Mouse (Mus musculus) kidney, postnatal 10 days (tissue): ENCODE data around the gene Adnp.
"Not testable (repeated sequence)": the region's sequence is repeated elsewhere in the genome, so short reads cannot be mapped to it uniquely, and the experiment has no call there.

ENCODE experiments used
- DNase-seq: peaks from one replicate; pipeline ENCODE4 v3.0.0; 2021; ENCODE audit warnings: mixed read lengths

Gene Adnp

DNA sequence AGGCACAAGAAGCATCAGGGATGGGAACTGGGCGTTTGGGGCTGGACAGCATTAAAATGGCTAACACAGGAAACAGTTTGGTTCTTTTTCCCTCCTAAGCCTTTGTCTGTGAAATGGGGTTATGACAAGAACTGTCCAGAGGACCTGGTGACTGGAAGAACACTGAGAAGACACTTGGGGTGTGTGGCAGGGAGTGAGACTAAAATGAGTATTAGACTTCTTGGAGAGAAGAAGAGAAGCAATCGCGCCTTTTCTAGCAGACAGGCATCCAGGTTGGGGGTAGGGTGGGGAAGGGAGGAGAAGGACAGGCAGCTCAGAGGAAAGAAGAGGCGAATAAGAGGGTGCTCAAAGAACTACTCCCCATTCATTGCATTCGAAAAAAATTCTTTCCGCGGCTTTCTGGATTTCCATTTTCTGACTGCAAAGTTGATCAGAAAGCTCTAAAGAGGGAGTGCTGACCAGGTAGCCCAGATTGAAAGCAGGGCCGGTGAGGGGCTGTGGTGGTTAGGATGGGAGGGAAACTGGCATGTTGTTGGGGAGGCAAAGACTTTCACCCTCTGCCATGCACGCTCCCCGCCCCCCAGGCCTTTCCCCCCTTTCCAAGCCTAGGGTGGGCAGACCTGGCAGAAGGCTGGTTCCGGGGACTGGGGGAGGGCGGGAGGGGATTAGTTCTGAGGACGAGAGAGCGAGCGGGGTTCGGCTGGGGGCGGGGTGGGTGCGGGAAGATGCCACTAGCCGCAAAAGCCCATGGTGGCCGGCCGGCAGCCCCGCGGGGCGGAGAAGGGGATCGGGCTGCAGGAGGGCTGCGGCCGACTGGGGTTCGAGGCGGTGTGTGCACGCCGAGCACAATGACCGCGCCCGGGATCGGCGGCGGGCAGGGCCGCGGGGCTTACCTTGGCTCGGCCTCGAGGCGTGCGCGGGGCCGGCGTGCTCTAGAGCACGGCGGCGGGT is 956 bp downstream of the Adnp start:
- DNase-seq, result peak; percentile 55

DNA sequence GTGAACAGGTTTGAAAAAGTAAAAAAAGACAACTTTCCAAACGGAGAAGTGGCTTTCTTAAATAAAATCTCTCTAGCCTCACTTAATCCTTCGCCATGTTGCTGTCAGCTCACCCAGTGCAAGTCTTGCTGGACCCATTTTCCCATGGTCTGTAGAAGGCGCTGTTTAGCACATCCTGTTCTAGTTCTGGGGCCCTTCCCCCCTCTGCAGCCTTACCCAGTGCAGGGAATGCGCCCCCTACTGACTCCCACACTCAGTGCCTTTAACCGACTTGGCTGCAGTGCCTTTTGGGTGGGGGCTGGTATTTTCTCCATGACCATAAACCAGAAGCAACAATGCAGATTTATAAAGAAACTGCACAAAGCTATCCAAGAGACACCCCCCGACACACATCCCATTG is 1.6 kb downstream of the Adnp start:
- DNase-seq, result peak; percentile 94

DNA sequence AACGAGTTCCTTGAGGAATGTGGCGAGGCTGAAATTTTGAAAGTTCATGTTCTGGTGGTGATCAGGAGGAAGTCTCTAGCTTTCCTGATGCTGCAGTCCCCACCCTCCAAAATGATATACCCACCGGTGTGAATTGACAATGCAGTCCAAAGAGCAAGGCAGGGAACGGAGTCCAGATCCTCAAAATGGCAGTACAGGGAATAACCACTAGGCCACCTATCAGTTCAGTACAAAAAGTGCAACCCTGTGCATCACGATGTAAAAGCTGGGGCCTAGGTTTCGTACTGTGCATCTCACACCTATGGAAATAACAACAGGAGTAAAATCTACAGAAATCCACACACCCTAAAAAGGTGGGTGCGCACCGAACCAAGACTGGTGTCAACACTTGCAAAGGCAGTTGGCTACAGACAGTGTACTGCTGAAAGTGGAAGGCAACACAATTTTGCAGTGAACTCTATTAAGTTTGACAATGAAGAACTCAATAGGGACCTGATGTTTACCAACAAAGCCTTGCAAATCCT is 2.4 kb downstream of the Adnp start:
- DNase-seq, result no peak

DNA sequence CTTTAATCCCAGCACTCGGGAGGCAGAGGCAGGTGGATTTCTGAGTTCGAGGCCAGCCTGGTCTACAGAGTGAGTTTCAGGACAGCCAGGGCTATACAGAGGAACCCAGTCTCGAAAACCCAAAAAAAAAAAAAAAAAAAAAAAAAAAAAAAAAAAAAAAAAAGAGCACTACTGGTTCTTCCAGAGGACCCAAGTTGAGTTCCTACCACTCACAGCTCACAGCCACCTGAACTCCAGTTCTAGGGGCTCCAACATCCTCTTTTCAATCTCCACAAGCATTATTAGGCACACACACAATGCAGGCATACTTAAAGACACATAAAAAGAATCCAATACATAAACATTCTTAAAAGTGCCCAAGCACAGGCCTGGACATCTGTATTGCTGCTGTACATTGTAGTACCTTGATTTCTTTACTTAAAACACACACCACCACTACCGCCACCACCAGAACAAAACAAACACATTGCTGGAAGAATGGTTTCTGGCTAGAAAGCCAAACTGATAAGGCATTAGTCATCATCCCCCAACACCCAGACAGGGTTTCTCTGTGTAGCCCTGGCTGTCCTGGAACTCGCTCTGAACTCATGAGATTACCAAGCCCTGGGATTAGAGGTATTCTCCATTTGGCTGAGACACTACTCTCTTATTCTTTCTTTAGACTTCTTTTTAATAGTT is 6.8 kb downstream of the Adnp start:
- no peak for DNase-seq

DNA sequence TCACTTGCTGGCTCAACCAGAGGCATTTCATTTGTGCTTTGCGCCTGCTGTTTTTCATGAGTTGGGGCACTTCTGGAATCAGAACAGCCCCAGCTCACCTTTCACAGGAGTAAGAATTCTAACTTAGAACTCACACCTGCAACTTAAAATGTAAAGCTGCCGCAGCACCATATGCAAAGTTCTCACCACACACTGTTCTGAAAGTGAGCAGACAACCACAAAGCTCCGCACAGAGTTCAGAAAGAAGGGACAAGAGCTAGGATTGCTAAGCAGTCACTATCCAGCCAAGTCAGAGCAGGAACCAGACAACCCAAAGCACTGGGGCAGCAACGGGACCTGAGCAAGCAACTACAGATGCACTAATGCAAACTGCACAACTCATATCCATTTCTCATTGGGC is 7.4 kb downstream of the Adnp start:
- no peak for DNase-seq

DNA sequence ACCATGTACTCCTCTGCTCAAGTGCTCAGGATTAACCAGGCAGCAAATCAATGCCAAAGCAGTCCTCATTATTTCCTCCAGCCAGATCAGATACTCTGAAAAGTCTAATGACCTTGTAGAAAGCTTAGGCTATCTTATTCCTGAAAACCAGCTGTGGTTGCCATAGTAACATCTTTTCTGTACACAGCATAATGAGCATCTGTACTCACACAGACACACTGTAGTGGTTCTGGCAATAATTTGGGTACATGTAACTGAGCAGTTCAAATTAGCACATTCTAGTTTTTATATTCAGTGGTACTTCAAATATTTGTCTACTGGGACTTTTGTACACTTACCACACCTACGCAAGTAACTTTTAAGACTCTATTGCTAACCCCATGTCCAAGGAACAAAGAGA is 8.5 kb downstream of the Adnp start:
- no peak for DNase-seq

DNA sequence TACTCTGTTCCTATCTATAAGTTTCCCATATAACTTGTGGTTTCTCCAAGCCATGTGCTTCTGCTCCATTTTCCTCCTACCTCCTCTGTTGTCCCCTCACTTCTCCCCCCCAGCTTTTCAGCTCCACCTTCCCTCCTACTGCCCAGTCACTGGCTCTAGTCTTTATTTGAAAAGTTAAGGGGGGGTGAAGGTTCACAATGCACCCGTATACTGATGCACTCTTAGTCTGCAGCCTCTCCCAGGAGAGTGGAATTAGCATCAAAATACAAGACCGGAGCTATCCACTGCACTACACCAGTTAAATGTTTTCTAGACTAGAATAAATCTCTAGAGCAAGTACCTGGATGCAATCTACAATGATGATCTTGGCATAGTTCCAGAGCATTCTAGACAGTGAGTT is 11.2 kb downstream of the Adnp start:
- DNase-seq, result no peak

DNA sequence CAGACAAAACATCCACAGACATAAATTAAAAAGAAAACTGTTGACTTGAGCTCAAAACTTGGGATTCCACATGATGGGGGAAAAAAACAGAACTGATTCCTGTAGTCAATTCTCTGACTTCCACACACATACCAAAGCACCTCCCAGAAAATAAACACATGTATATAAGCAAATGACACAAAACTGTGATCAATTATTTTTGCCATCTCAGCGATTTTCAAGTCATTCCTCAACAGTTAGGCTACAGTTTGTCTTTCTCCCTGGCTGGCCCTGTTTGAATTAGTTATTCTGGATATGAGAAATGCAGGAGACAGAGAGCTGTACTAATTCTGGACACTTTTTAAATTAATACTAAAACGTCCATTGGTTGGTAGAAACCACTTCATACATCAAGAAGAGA is 13.2 kb downstream of the Adnp start:
- no peak for DNase-seq

DNA sequence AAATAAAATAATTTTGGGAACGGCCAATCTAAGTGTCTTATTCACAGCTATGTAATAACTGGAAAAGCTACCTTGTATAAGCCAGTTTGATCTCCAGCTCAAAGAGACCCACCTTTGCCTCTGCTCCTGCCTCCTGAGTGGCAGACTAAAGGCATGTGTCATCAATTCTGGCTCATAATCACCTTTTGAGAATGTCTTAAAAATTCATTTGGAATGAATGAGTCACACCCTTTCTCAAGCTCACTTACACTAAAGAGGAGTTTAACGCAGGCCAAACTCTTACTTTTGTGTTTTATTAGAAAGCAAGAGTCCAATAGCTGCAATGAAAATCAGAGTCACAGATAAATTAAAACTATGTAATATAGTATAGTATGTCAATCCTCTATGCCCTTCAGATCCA is 15.1 kb downstream of the Adnp start:
- DNase-seq, result no peak

DNA sequence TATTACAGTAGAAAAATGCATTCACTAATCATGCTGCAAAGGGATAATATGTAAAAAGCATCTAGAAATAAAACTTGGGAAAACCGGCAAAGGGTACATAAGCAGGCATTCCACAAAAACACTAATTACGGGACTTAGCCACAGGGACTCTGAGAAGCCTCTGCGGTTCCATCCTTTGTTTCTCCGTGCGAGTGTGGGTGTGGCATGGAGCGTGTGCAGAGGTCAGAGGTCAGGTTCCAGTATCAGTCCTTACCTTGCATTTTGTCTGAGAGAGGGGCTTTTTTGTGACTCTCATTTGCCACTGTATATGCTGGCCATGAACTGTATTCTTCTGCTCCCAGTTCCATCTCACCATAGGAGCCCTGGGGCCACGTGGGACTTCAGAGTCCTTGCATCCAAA is 31.0 kb downstream of the Adnp start:
- no peak for DNase-seq

DNA sequence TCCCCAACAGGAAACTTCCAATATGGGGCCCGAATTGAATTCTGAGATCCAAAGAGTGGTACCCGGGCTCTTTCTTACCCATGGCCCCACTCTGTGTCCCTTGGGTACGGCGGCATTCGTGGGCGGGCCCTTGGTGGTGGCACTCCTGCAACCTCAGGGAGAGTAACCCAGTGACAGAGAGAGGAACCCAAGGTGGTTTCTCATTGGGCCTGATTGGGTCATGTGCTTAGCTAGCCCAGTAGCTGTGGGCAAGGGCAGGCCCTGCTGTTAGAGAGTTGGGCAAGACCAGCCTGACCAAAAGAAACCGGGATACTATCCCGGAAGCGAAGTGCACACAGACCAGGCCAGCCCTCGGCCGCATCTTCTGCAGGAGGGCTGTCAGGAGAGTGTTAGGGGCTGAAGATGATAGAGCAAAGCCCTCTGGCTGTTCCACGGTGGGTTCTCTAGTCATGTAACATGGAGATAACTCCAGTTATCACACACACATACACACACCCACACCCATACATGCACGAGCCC is 36.7 kb downstream of the Adnp start:
- DNase-seq, result peak; percentile 79

DNA sequence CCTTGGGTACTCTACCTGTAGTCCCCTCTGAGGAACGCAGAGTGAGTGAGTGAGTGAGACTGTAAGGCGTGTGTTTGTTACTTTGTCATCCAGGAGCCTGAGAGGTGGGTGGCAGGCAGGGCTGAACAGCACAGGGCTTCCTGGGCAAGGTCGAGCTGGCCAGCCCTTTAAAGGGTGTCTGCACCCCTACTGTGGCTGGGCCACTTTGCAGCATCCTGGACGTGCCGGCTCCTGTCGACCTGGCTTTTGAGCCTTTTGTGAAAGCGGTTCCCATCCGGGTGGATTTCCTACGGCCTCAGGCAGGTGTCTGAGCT is 37.2 kb downstream of the Adnp start:
- peak; percentile 45 for DNase-seq

DNA sequence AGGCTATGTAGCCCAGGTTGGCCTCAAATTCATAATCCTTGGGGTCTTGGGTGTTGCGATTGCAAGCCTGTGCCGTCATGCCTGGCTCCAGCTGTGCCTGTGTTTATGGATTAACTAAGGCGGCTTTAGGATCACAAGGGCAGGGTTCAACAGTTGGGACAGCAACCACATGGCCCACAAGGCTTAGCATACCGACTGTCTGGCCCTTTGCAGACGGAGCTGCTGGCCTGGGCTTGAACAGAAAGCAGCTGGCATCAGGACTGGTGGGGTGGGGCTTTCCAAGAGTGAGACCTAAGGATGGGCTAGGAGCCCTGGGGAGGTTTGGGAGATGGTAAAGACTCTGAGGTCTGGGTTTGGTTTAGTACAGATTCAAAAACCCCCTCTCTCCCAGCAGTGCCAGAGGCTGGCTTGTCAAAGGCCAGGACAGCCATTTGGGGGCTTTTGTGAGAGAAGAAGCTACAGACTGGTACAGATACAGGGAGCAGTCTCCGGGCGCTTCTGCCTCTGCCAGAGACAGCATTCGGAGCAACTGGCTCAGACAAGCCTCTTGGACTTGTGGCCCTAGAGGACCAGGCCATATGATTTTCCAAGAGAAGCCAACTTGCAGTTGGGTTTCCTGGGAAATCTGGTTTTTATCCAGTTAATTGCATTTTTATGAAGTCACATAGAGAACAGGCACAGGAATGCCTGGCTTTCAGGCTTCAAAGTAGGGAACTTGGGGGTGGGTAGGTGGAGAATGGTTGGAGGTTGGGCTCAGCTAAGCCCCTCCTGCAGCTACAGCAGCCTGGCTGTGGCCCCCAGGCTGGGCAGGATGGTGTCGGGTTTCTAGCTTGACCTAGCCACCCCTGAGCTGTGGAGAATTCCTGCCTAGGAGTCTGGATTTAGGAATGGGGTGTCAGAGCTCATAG is 37.8 kb downstream of the Adnp start:
- peak; percentile 73 for DNase-seq

DNA sequence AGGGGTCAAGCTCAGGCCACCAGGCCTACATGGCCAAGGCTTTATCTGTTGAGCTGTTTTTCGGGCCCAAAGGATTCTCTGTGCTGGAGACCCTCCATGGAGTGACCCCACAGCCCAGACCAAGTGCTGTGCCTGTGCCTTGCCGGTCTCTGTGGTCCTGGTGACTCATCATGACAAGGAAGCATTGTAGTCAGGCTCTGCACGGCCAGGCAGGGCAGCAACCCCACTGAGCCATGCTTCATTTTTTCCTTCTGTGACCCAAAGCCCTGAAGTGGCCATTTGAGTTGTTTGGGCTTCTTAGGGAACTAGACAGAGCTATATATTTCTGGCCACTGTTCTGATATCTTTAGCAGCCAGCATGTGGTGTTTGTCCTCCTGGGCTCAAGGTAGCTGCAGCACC is 39.1 kb downstream of the Adnp start:
- no peak for DNase-seq

DNA sequence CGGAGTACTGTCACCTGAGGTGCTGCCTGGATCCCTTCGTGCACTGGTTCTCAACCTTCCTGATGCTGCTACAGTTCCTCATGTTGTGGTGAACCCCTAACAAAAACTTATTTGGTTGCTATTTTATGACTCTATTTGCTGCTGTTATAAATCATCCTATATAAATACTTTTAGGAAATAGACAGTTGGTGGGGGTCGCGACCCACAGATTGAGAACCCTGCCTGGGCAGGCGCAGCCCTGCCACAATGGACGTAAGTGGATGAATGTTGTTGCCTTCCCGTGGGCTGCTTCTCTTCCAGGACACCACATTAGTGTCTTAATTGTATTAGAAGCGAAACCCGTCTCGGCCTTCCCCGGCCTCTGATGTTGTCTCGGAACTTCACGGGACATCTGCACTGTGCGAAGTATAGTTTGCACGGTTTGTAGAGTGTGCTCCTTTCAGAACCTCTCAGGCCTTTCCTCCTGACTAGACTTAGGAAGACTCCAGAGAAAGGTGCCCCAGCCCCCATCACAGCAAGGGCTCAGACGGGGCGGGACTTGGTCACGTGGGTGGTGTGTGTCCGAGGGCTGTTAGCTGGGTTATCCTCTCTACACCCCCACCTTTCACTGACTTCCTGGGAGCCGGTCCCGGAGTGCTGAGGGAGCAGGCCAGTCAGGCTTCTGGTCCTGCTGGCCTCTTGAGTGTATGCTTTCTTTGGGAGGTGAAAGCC is 40.0 kb downstream of the Adnp start:
- DNase-seq, result peak; percentile 75

DNA sequence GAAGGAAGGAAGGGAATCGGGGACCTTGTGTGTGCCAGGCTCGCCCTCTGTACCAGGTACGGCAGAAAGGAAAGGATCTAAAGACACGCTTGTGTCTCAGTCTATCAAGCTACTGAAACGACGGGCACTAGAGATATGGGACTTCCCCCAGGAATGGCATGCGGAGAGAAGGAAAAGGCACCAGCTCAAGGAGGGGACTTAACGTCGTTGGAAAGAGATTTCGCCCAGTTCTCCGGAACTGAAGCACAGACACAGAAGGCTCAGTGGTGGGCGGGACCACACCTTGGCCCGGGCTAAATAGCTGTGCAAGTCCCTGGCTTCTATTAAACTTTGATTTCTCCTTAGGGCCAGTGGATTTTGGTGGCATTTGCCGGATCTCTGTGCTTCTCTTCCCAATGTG is 44.9 kb downstream of the Adnp start:
- DNase-seq, result no peak

DNA sequence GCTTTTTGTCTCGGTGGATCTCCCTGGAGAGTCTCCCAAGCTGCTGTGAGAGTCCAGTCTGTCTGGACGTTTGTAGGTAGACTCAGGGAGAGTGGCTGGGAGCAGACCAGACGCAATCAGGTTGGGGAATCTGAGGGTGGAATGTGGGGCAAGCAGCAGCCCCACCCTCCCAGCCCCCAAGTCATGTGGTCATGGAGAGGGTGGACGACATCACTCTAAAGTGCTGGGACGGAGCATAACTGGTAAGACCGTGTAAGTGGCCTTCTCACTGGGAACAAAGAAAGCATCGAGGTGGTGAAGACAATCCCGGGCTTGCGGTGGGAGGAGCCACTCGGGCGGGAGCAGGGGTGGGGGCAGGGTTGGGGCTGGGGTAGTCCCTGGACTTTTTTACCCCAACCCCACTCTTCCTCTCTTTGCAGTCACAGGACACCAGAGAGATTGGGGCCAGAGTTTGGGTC is 45.4 kb downstream of the Adnp start:
- DNase-seq, result no peak

DNA sequence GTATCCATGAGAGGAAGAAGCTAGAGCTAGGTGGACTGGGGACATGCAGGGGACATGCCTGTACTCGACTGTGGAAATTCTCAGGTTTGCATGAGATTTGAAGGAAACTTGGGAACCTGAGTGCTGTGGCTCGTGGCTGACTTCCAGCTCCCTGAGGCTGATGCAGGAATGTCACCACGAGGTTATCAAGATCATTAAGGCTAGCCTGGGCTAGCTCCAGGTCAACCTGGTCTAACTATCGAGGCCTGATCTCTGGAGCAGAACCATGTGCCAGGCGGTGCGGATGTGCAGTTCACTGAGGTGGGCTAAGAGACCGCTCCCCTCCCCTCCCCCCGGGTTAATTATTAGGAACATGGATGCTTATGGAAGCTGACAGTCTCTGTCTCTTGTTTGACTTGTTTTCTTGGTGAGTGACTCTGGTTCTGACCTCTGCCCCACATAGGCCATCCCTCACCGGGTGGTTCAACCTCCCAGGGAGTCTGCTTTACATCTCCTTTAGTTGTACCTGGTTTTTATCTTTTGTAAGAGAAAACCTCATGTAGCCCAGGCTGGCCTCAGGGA is 46.5 kb downstream of the Adnp start:
- no peak for DNase-seq

DNA sequence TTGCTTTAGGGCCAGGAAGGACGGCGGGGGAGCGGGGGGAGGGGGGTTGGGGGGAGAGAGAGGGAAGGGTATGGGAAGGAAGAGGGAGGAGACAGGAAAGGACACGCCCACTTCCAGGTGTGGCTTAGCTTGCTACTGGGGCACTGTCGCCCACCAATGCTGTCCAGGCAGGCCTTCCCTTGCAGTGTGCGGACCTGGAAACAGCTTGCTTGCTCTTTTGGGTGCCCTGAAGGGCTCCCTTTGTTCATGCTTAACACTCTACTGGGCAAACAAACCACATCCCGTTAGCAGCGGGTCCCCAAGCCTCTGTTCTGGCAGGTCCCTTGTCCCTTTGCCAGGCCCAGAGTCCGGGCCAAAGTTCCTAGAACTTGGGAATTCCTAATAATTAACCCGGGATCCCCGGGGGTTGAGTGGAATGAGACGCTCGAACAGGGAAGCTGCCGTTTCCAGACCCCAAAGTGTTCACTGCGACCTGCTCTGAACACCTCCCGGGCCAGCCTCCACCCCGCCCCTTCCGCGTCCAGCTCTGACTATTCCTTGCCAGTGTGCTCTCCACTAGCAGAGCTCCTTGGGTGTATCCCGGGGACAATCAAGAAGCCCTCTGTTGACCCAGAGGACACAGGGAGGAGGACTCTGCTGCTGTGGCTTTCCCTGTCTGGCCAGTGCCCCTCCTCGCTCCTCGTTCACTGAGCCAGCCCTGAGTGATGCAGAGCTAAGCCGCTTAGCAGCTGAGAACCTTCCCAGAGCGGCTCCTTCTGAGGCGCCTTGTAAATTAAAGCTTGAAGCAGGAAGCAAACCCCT is 47.8 kb downstream of the Adnp start:
- peak; percentile 81 for DNase-seq

DNA sequence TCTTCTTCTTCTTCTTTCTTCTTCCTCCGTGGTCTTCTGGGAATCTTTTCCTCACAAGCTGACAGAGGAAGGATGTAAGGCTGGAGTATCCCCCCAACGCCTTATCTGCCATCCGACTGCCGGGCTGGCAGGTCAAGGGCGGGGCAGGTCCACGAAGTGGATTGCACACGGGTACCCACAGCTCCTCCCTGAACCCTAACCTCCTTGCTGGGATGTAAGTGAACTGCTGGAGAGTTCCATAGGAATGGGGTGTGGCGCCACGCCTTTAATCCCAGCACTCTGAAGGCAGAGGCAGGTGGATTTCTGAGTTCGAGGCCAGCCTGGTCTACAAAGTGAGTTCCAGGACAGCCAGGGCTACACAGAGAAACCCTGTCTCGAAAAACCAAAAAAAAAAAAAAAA is 48.9 kb downstream of the Adnp start:
- DNase-seq, result not testable (repeated sequence)

DNA sequence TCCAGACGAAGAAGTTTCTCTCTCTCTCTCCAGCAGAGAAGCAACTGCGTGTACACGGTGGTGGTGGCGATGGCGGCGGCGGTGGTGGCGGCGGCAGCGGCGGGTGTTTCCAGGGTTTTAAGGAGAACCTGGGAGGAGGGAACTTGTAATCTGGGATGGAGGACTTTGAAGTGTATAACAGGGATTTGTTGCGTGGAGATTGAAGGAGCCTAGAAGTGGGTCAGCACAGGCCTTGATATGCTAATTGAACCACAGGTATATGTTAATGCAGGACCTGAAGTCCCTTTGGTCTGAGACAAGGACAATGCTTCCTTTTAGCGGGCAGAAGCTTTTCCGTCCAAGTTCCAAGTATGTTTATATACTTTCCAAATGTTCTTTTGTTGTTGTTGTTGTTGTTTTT is 50.6 kb downstream of the Adnp start:
- DNase-seq, result no peak
